Mouse (Mus musculus) heart, postnatal 0 days (tissue): ENCODE data around the gene Avpr1b. TPM values are rescaled to one million over a fixed set of nuclear protein-coding genes. Genes with fewer than 3 reads are reported as not detected.

Experiments used
- ATAC-seq: fragments of 200-750 bp; cut with Nextera tagmentation; 2 replicates; pipeline ENCODE4 v1.8.0; 2017; ENCODE audit warnings: low read depth, moderate number of reproducible peaks, moderate library complexity; ENCODE audit not compliant: insufficient read depth
- DNase-seq: peaks from one replicate; pipeline ENCODE4 v3.0.0-alpha.2; 2016; ENCODE audit warnings: low spot score
- H3K27ac ChIP-seq: fragments of 300-500 bp; sonication (generic); 2 replicates; pipeline ENCODE4 v1.5.1; 2014; ENCODE audit warnings: low read depth, mild to moderate bottlenecking
- H3K27me3 ChIP-seq: fragments of 300-500 bp; sonication (generic); 2 replicates; pipeline ENCODE4 v1.6.1; 2014; ENCODE audit warnings: low read length, mixed read lengths; ENCODE audit not compliant: control insufficient read depth, insufficient read depth
- H3K36me3 ChIP-seq: fragments of 300-500 bp; sonication (generic); replicated peaks from 2 replicates; pipeline ENCODE4 v1.6.1; 2014; ENCODE audit warnings: low read length, mixed read lengths; ENCODE audit not compliant: control insufficient read depth, insufficient read depth
- H3K4me1 ChIP-seq: fragments of 300-500 bp; sonication (generic); 2 replicates; pipeline ENCODE4 v1.6.1; 2014; ENCODE audit warnings: antibody characterized with exemption; ENCODE audit not compliant: control insufficient read depth, insufficient read depth
- H3K4me2 ChIP-seq: fragments of 300-500 bp; sonication (generic); 2 replicates; pipeline ENCODE4 v1.6.1; 2014; ENCODE audit warnings: low read depth, mild to moderate bottlenecking, low read length, moderate library complexity
- H3K4me3 ChIP-seq: fragments of 300-500 bp; sonication (generic); 2 replicates; pipeline ENCODE4 v1.5.1; 2014; ENCODE audit warnings: low read depth, low read length
- H3K9ac ChIP-seq: fragments of 300-500 bp; sonication (generic); replicated peaks from 2 replicates; pipeline ENCODE4 v1.6.1; 2014; ENCODE audit warnings: low read depth, low read length, mixed read lengths
- H3K9me3 ChIP-seq: fragments of 300-500 bp; sonication (generic); replicated peaks from 2 replicates; pipeline ENCODE4 v1.6.1; 2016; ENCODE audit warnings: low read length; ENCODE audit not compliant: control insufficient read depth
- CTCF ChIP-seq: IDR thresholded peaks from 2 replicates; pipeline ENCODE4 v1.5.1; 2016; ENCODE audit warnings: antibody characterized with exemption, control low read depth, low read depth
- EP300 ChIP-seq: IDR thresholded peaks from 2 replicates; pipeline ENCODE4 v1.6.1; 2016; ENCODE audit warnings: antibody characterized with exemption, low read depth
- WGBS: fragments of 180-500 bp; shearing (Covaris S2); extraction: QIAGEN DNeasy Blood & Tissue Kit; methylation state at CpG from one replicate; pipeline ENCODE4 v1.1.7; 2014; 5-methylcytosine and 5-hydroxymethylcytosine counted together
- polyA plus RNA-seq: library from polyadenylated mRNA; unstranded; fragments of >200 nt; fragmentation: Nextera tagmentation; extraction: Ambion mirVana; gene quantifications from 2 replicates; pipeline ENCODE4 v1.2.1, GENCODE M21; 2015
- total RNA-seq: library from RNA; depleted of rRNA; stranded (reverse); fragments of >200 nt; gene quantifications from 2 replicates; pipeline ENCODE4 v1.2.3, GENCODE M21; 2014; ENCODE audit warnings: low replicate concordance

Avpr1b gene
- total and polyA plus RNA-seq, 2 experiments from 2014 or later: not detected

DNA sequence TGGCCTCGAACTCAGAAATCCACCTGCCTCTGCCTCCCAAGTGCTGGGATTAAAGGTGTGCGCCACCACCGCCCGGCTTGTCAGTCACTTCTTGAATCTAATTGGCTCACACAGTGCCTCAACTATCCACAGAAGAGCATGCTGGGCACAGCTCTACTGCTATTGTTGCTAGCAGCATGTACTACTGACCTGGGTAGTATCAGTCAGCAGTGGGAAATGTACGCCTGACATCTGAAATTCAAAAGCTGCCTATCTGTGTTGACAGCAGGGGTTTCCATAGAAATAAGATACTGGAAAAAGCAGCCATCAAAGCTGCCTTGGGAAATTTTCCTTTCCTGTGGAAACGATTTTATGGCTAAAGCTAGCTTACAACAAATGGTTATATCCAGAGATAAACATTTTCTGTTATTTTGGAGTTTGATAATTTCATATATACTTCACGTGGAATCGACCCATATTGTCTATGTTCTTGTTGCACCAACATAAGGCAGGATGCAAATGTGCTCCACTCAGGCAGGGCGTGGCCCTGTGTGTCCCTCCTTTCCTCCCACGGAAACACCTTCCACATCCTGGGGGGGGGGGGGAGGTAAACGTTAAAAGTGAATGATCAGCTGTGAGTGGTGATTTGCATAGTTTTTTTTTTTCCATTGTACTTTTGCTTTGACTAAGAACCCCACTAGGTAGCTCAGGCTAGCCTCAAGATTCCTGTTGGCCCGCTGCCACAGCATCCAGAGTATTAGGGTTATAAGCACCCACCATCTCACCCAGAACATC is 53.8 kb downstream of the Avpr1b start:
- Histone ChIP-seq H3K4me1 (peaks cover 1% of the 10 kb centered on the region; the same call in 1 of the 2 replicates), H3K36me3 (no peaks in the 10 kb centered on the region), H3K27me3 (no peaks in the 10 kb centered on the region), H3K4me3 (no peak overlapping the region), H3K27ac (no peak overlapping the region), H3K4me2 (no peak overlapping the region), H3K9ac (no peak overlapping the region), H3K9me3 (no peaks in the 10 kb centered on the region)
- 62% methylated on average over 12 of the region's 12 CpGs for WGBS
- no peak for ATAC-seq
- DNase-seq: no peak
- TF ChIP-seq CTCF (no peak), EP300 (no peak)

DNA sequence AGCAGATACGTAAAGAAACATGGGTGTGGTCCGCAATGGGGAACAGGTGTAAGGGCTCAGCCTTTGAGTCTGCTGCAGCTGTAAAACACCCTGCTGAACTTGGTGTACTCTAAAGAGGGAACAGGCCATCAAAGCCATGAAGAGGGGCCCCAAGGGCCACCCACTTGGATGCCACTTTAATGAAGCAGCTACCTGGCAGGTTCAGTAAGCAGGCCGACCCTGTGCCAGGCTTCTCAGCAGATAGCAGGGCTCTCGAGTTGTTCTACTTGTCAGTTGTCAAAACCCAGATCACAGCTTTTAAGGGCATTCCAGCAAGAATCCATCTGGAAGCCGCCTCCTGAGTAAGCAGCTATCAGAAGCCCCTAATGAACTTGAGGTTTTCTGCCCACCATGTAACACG is 56.6 kb downstream of the Avpr1b start:
- H3K4me1 ChIP-seq: peaks cover 3% of the 10 kb centered on the region; the same call in 1 of the 2 replicates
- 75% methylated on average over 6 of the region's 6 CpGs for WGBS
- no peak overlapping the region for H3K9ac ChIP-seq
- no peak overlapping the region for H3K4me3 ChIP-seq
- ATAC-seq (no peak), DNase-seq (no peak)
- H3K27me3 ChIP-seq: no peaks in the 10 kb centered on the region
- no peak overlapping the region for H3K4me2 ChIP-seq
- no peak overlapping the region for H3K27ac ChIP-seq
- TF ChIP-seq CTCF: no peak
- TF ChIP-seq EP300: no peak
- H3K9me3 ChIP-seq: no peaks in the 10 kb centered on the region
- no peaks in the 10 kb centered on the region for H3K36me3 ChIP-seq

DNA sequence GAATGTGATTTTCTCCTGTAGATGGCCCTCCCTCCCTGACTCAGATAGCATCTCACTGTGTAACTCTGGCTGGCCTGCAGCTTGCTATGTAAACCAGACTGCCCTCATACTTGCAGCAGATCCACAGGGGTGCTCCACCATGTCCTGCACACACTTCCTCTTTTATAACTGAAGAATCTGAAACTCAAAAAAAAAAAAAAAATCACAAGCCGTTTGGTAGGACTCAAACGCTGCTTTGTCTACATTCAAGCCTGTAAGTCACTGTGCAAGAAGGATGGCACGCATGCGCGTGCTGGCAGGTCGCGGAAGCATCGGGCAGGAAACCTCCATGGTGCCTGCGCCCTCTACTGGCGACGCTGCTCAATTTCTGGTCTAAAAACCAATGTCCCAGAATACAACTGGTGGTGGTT is 58.9 kb downstream of the Avpr1b start:
- no peak overlapping the region for H3K9ac ChIP-seq
- H3K4me1 ChIP-seq: peaks cover 3% of the 10 kb centered on the region; the same call in 1 of the 2 replicates
- H3K4me3 ChIP-seq: no peak overlapping the region
- TF ChIP-seq EP300 (no peak), CTCF (peak; percentile 95)
- ATAC-seq: peak; percentile 68; the same call in 1 of the 2 replicates
- H3K9me3 ChIP-seq: no peaks in the 10 kb centered on the region
- peak; percentile 95 for DNase-seq
- under 1% methylated on average over 11 of the region's 11 CpGs for WGBS
- no peaks in the 10 kb centered on the region for H3K27me3 ChIP-seq
- no peak overlapping the region for H3K27ac ChIP-seq
- H3K4me2 ChIP-seq: peak overlapping the region; percentile 32; the same call in 1 of the 2 replicates
- no peaks in the 10 kb centered on the region for H3K36me3 ChIP-seq

DNA sequence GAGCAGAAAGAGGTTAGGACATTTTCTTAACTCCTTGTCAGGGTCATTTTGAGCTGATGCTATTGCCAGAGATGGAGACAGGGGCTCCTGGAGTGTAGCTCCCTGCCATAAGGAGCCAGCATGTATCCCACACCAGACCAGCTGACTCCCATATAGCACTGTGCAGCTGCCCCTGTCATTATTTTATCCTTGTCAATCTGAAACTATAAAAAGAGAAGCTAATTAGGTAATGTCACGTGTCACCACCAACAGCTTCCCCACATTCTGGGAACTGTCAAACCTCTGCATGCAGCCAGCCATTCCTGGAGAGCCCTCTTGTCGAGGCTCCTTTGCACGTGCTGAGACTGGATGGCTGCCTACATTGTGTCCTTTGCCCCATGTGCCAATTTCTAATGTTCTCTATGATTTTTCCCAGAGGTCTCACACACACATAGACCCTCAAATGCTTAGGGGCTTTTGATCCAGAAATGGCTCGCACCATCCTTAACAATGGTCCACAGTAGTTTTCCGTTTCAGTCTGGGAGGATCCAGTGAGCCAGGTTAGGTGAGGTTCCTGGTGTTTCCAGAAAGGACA is 60.6 kb downstream of the Avpr1b start:
- Histone ChIP-seq H3K9me3 (no peaks in the 10 kb centered on the region), H3K36me3 (no peaks in the 10 kb centered on the region), H3K9ac (no peak overlapping the region), H3K4me3 (no peak overlapping the region), H3K4me2 (no peak overlapping the region), H3K27ac (no peak overlapping the region), H3K4me1 (peaks cover 3% of the 10 kb centered on the region; the same call in 1 of the 2 replicates), H3K27me3 (no peaks in the 10 kb centered on the region)
- TF ChIP-seq EP300: no peak
- TF ChIP-seq CTCF: no peak
- no peak for DNase-seq
- ATAC-seq: no peak
- 52% methylated on average over 5 of the region's 5 CpGs for WGBS

DNA sequence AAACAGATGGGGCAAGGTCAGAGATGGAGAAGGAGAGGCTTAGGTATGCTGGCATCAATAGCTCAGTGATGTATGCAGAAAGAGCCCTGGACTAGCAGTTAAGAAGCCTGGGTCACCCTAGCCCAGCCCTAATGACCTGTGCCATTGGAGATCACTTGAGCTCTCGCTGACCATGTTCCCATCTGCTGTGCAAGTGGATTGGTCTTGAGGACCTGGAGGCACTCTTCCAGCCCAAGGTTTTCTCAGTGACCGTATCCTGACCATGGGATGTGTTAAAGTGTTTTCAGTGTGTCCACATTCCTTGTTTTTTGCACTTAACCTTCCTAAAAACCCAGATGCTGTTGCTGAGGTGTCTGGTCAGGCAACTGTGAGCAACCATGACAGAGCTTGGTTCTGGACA is 61.2 kb downstream of the Avpr1b start:
- Histone ChIP-seq H3K9me3 (no peaks in the 10 kb centered on the region), H3K9ac (no peak overlapping the region), H3K27ac (no peak overlapping the region), H3K4me2 (no peak overlapping the region), H3K36me3 (no peaks in the 10 kb centered on the region), H3K4me1 (peaks cover 3% of the 10 kb centered on the region; the same call in 1 of the 2 replicates), H3K4me3 (no peak overlapping the region), H3K27me3 (no peaks in the 10 kb centered on the region)
- TF ChIP-seq CTCF (no peak), EP300 (no peak)
- ATAC-seq: no peak
- 84% methylated on average over 2 of the region's 2 CpGs for WGBS
- DNase-seq: no peak
